Mouse (Mus musculus) CH12.LX (cell line): ENCODE measurements around the gene Astl.

Source experiments
- ETS1 ChIP-seq: conservative IDR thresholded peaks from 2 replicates; pipeline ENCODE4 v1.6.1; 2012; ENCODE audit warnings: low read depth, mild to moderate bottlenecking, inconsistent platforms, low read length, improper control_type of control experiment, moderate library complexity
- TBP ChIP-seq: conservative IDR thresholded peaks from 2 replicates; pipeline ENCODE4 v1.6.1; 2011; ENCODE audit warnings: low read depth, low read length, improper control_type of control experiment

GRCm38 (mm10) chr2:127338012-127338411, 427 bp upstream of the Astl start:
- TF ChIP-seq TBP (no peak), ETS1 (peak; percentile 8; the same call in 1 of the 2 replicates)
